ENCODE assay signal across 8 mouse cellular contexts in the genomic region with DNA sequence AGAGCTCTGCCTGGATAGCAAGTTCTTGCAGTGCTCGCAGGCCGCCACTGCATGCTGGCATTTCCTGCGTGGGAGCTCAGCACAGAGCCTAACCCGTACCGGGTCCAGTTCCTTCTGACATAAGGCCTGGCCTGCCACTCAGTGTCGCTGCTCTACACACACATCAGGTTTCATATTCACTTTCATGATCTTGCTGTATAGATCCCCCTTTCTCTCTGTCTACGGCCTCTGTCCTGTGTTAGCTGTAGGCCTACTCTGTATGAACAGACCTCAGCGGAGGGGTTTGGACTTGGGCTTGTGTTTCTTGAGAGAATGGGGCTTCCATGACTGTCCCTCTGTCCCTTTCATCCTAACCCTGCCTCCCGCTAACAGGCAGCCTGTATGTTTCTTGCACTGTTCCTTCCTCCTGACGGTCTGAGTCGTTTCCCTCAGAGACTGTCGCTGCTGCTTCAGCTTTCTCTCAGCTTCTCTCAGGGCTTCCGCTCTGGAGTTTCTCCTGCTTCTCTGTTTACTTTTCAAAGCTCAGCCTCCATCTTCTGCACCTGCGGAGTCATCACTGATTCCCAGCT.
DNase-seq lines count a peak whose midpoint lies in the region; ATAC-seq lines count a peak whose summit lies in the region.

No protein-coding gene starts in this region.

- H3K27me3 ChIP-seq in heart, embryonic 15.5 days = no peaks in the 10 kb centered on the region
- no peaks in the 10 kb centered on the region for H3K27me3 ChIP-seq in heart, embryonic 10.5 days (ENCODE audit: insufficient read depth, poor library complexity, severe bottlenecking)
- H3K27me3 ChIP-seq in neural tube, embryonic 15.5 days (replicated peaks) = no peaks in the 10 kb centered on the region

- no peak overlapping the region for H3K9ac ChIP-seq in heart, embryonic 15.5 days
- no peak overlapping the region for H3K9ac ChIP-seq in neural tube, embryonic 15.5 days (replicated peaks)

- no peaks in the 10 kb centered on the region for H3K4me1 ChIP-seq in heart, embryonic 15.5 days (replicated peaks)
- no peaks in the 10 kb centered on the region for H3K4me1 ChIP-seq in heart, embryonic 10.5 days
- no peaks in the 10 kb centered on the region for H3K4me1 ChIP-seq in neural tube, embryonic 15.5 days

- no peaks in the 10 kb centered on the region for H3K9me3 ChIP-seq in heart, embryonic 15.5 days (replicated peaks)
- H3K9me3 ChIP-seq in heart, embryonic 10.5 days = no peaks in the 10 kb centered on the region
- no peaks in the 10 kb centered on the region for H3K9me3 ChIP-seq in neural tube, embryonic 15.5 days (replicated peaks)

- WGBS in heart, embryonic 15.5 days = 65% methylated on average over 14 of the region's 14 CpGs
- WGBS in heart, embryonic 10.5 days = 70% methylated on average over 14 of the region's 14 CpGs
- WGBS in neural tube, embryonic 15.5 days = 74% methylated on average over 14 of the region's 14 CpGs

- no peak overlapping the region for H3K4me3 ChIP-seq in heart, embryonic 15.5 days
- H3K4me3 ChIP-seq in heart, embryonic 10.5 days = no peak overlapping the region
- H3K4me3 ChIP-seq in neural tube, embryonic 15.5 days (replicated peaks) = no peak overlapping the region

- H3K36me3 ChIP-seq in heart, embryonic 15.5 days = no peaks in the 10 kb centered on the region
- no peaks in the 10 kb centered on the region for H3K36me3 ChIP-seq in heart, embryonic 10.5 days
- peaks cover 38% of the 10 kb centered on the region for H3K36me3 ChIP-seq in neural tube, embryonic 15.5 days

- H3K4me2 ChIP-seq in heart, embryonic 15.5 days = no peak overlapping the region
- H3K4me2 ChIP-seq in neural tube, embryonic 15.5 days = no peak overlapping the region

- DNase-seq in heart, embryonic 10.5 days (ENCODE audit: low spot score) = no peak
- DNase-seq in liver = peak; percentile 22
- DNase-seq in thymus, postnatal 10 days (ENCODE audit: low spot score in 2 of 2) = peak; percentile 70 to 77
- no peak for DNase-seq in adrenal gland, adult 2 months
- no peak for DNase-seq in frontal cortex, adult 2 months (ENCODE audit: extremely low spot score in 1 of 2, low spot score in 1 of 2)

- no peak for ATAC-seq in heart, embryonic 15.5 days (replicated peaks; ENCODE audit: insufficient number of reproducible peaks, insufficient read depth, low FRiP score, low read depth)
- ATAC-seq in megakaryocyte-erythroid progenitor cell, adult 5-6 weeks (replicated peaks; ENCODE audit: low FRiP score, low TSS enrichment, poor library complexity, severe bottlenecking) = peak; percentile 76
- ATAC-seq in neural tube, embryonic 15.5 days (ENCODE audit: low FRiP score) = no peak

- H3K27ac ChIP-seq in heart, embryonic 15.5 days = peak overlapping the region; percentile 19; the same call in 1 of the 2 replicates
- no peak overlapping the region for H3K27ac ChIP-seq in heart, embryonic 10.5 days
- no peak overlapping the region for H3K27ac ChIP-seq in neural tube, embryonic 15.5 days (replicated peaks)

Comparison
In these comparisons a context has a peak if more than half of its experiments do, and no peak if none do; other contexts are left out.
1. DNase-seq: peak in liver (single experiment) and thymus, postnatal 10 days (2 of 2); none in heart, embryonic 10.5 days (single experiment), adrenal gland, adult 2 months (single experiment) and frontal cortex, adult 2 months (0 of 2).